Mouse (Mus musculus): ENCODE data around the gene 3425401B19Rik.

DNA sequence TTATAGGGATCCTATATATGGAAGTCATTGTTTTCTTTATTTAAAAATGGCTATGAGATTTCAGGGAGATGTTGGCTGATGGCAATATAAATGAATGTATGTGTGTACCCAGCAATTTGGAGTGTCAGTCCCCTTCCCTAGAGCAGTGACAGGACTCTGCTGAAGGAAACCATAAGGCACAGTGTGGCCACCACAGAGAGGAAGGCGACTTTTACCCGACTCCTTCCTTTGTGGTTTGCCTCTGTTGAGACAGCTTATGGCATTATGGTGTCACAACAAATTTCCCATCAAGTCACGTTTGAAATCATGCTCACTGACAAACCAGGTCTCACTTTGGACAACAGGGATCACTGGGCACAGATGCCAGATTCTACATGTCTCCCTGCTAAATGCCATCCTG is 60.8 kb downstream of the 3425401B19Rik start:
- no peak for TF ChIP-seq POLR2A (IDR thresholded peaks at IDR 0.05; ENCODE audit: extremely low read depth, insufficient read depth, low read length)
- no peak for TF ChIP-seq CTCF (IDR thresholded peaks at IDR 0.05; ENCODE audit: extremely low read depth, insufficient read depth, low read length)
